Mouse (Mus musculus) embryonic facial prominence, embryonic 11.5 days (tissue): ENCODE results near the gene Pgghg. TPM values are rescaled to one million over a fixed set of nuclear protein-coding genes. Genes with fewer than 3 reads are reported as not detected.

Source experiments
- ATAC-seq: fragments of 200-750 bp; cut with Nextera tagmentation; replicated peaks from 2 replicates; pipeline ENCODE4 v1.8.0; 2017; ENCODE audit warnings: low read depth; ENCODE audit not compliant: insufficient number of reproducible peaks, low FRiP score, low TSS enrichment
- DNase-seq: peaks from one replicate; pipeline ENCODE4 v3.0.0-alpha.2; 2015; ENCODE audit warnings: low spot score
- H3K27ac ChIP-seq: fragments of 300-500 bp; sonication (generic); replicated peaks from 2 replicates; pipeline ENCODE4 v1.5.1; 2014; ENCODE audit warnings: mild to moderate bottlenecking, low read depth, low read length, control low read depth
- H3K27me3 ChIP-seq: fragments of 300-500 bp; sonication (generic); 2 replicates; pipeline ENCODE4 v1.6.1; 2014; ENCODE audit warnings: mild to moderate bottlenecking, low read length, moderate library complexity, mixed read lengths; ENCODE audit not compliant: control insufficient read depth, insufficient read depth
- H3K36me3 ChIP-seq: fragments of 300-500 bp; sonication (generic); replicated peaks from 2 replicates; pipeline ENCODE4 v1.6.1; 2014; ENCODE audit warnings: low read depth, mild to moderate bottlenecking, low read length, moderate library complexity, mixed read lengths; ENCODE audit not compliant: control insufficient read depth, insufficient read depth
- H3K4me1 ChIP-seq: fragments of 300-500 bp; sonication (generic); 2 replicates; pipeline ENCODE4 v1.6.1; 2014; ENCODE audit warnings: low read length, mixed read lengths; ENCODE audit not compliant: control insufficient read depth, insufficient read depth
- H3K4me2 ChIP-seq: fragments of 300-500 bp; sonication (generic); 2 replicates; pipeline ENCODE4 v1.6.1; 2014; ENCODE audit warnings: low read depth, mild to moderate bottlenecking, control low read depth, low read length, moderate library complexity
- H3K4me3 ChIP-seq: fragments of 300-500 bp; sonication (generic); 2 replicates; pipeline ENCODE4 v1.5.1; 2014; ENCODE audit warnings: low read depth, low read length, control low read depth
- H3K9ac ChIP-seq: fragments of 300-500 bp; sonication (generic); replicated peaks from 2 replicates; pipeline ENCODE4 v1.6.1; 2014; ENCODE audit warnings: mild to moderate bottlenecking, control low read depth, low read length
- H3K9me3 ChIP-seq: fragments of 300-500 bp; sonication (generic); replicated peaks from 2 replicates; pipeline ENCODE4 v1.6.1; 2016; ENCODE audit warnings: mild to moderate bottlenecking, low read length, inconsistent platforms, mixed read lengths; ENCODE audit not compliant: control insufficient read depth
- WGBS: fragments of 180-500 bp; shearing (Covaris S2); extraction: QIAGEN DNeasy Blood & Tissue Kit; methylation state at CpG from one replicate; pipeline ENCODE4 v1.1.7; 2014; 5-methylcytosine and 5-hydroxymethylcytosine counted together
- polyA plus RNA-seq: library from polyadenylated mRNA; unstranded; fragments of >200 nt; fragmentation: Nextera tagmentation; extraction: Ambion mirVana; gene quantifications from 2 replicates; pipeline ENCODE4 v1.2.1, GENCODE M21; 2014

Gene Pgghg
- polyA plus RNA-seq, 1 experiment from 2014 or later: 12.4 TPM

DNA sequence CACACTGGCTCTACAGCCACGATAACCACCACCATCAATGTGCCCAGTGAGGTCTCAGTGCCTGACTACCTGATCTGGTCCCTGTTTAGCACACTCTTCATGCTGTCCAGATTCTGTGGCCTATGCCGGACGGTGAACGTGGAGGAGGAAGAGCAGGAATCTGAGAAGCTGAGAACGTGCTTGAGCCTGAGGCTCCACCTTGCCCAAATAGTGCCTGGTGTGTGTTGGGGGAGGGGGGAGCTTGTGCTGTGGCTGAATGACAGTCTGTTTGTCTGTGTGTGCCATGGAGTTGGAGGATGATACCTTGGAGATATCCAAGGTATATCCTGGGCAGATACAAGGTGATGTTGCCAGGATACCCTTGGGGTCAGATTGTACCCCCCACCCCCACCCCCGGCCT is 49.0 kb downstream of the Pgghg start:
- Histone ChIP-seq H3K36me3 (no peaks in the 10 kb centered on the region), H3K27me3 (no peaks in the 10 kb centered on the region), H3K9me3 (no peaks in the 10 kb centered on the region), H3K27ac (no peak overlapping the region), H3K9ac (no peak overlapping the region), H3K4me1 (no peaks in the 10 kb centered on the region), H3K4me2 (no peak overlapping the region), H3K4me3 (no peak overlapping the region)
- no peak for ATAC-seq
- 49% methylated on average over 6 of the region's 6 CpGs for WGBS
- no peak for DNase-seq

DNA sequence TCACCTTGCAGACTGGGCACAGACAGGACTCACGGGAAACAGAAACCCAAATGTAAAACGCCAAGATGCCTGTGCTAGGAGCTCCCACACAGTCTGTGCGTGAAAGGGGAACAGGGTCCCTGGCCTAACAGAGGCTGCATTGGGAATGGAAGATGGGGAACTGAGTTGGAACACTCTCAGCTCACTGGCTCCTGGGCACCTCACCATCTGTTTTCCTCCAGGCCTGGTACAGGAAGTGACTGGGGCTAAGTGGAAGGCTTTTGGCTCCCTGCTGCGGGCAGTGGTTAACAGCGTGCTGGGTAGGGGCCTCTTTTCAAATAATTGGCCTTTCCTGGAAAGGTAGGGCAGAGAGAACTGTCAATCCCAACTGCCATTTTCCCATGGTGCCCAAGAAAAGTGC is 49.4 kb downstream of the Pgghg start:
- DNase-seq: no peak
- H3K4me3 ChIP-seq: no peak overlapping the region
- no peaks in the 10 kb centered on the region for H3K27me3 ChIP-seq
- no peak for ATAC-seq
- no peak overlapping the region for H3K27ac ChIP-seq
- no peaks in the 10 kb centered on the region for H3K9me3 ChIP-seq
- no peaks in the 10 kb centered on the region for H3K36me3 ChIP-seq
- no peak overlapping the region for H3K4me2 ChIP-seq
- 64% methylated on average over 5 of the region's 5 CpGs for WGBS
- no peaks in the 10 kb centered on the region for H3K4me1 ChIP-seq
- no peak overlapping the region for H3K9ac ChIP-seq

DNA sequence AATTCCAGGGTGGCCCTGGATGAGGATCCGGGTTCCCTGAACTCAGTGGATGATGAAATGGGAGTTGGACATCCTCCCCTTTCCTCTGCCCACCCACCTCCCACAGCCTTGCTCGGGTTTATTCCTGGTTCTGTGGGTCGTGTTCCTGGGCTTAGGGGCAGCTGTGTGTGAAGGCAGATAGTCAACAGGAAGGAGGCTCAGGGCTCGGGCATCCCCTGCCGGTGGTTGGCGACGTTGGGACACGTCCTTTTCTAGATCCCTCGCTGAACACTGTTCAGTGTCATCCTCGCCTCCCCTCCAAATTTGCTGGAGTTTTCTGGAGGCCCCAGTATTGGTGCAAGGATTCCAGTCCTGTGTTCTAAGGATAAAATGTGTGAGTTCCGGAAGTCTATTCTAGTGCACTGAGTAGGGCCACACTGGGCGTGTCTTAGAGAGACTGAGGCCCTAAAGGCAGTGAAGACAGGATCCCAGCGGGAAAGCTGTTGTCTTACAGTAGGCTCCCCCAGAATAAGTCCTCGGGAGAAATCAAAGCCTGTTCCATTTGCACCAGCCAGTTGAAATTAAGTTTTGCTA is 50.0 kb downstream of the Pgghg start:
- Histone ChIP-seq H3K27me3 (no peaks in the 10 kb centered on the region), H3K4me1 (no peaks in the 10 kb centered on the region), H3K27ac (no peak overlapping the region), H3K4me3 (no peak overlapping the region), H3K4me2 (no peak overlapping the region), H3K9me3 (no peaks in the 10 kb centered on the region), H3K9ac (no peak overlapping the region), H3K36me3 (no peaks in the 10 kb centered on the region)
- no peak for ATAC-seq
- WGBS: 89% methylated on average over 14 of the region's 14 CpGs
- DNase-seq: no peak

Other genes starting within 250 kb of the Pgghg start
- gene Olfr541, start 244.1 kb upstream of the Pgghg start, polyA plus RNA-seq: not detected in 2 replicates
- not detected in 2 replicates for gene Cyp2e1, start 177.7 kb upstream of the Pgghg start, polyA plus RNA-seq
- 0.14 and 0.38 TPM in 2 replicates for gene Syce1, start 153.5 kb upstream of the Pgghg start, polyA plus RNA-seq
- 3.5 and 3.6 TPM in 2 replicates for gene Zfp941, start 119.2 kb upstream of the Pgghg start, polyA plus RNA-seq
- gene Urah, start 106.4 kb upstream of the Pgghg start, polyA plus RNA-seq: 1.1 and 1.3 TPM in 2 replicates
- gene Scgb1c1, start 95.8 kb upstream of the Pgghg start, polyA plus RNA-seq: not detected in 2 replicates
- gene Odf3, start 93.6 kb upstream of the Pgghg start, polyA plus RNA-seq: not detected in 2 replicates
- not detected in 2 replicates for gene Gm45785, start 85.1 kb upstream of the Pgghg start, polyA plus RNA-seq
- gene Ric8a, start 84.4 kb upstream of the Pgghg start, polyA plus RNA-seq: 56.7 and 58.3 TPM in 2 replicates
- 22.9 and 31.8 TPM in 2 replicates for gene Bet1l, start 83.8 kb upstream of the Pgghg start, polyA plus RNA-seq
- gene Psmd13, start 59.4 kb upstream of the Pgghg start, polyA plus RNA-seq: 185 and 195 TPM in 2 replicates
- gene Sirt3, start 59.1 kb upstream of the Pgghg start, polyA plus RNA-seq: 17.1 and 19.3 TPM in 2 replicates
- not detected in 2 replicates for gene Cox8b, start 40.9 kb upstream of the Pgghg start, polyA plus RNA-seq
- gene Nlrp6, start 20.5 kb upstream of the Pgghg start, polyA plus RNA-seq: 0.07 TPM in 1 of 2 replicates, not detected in the other
- gene Ifitm5, start 8.9 kb downstream of the Pgghg start, polyA plus RNA-seq: 0.38 and 0.78 TPM in 2 replicates
- gene Gm45717, start 14.5 kb downstream of the Pgghg start, polyA plus RNA-seq: not detected in 2 replicates
- gene Ifitm2, start 14.6 kb downstream of the Pgghg start, polyA plus RNA-seq: 595 and 632 TPM in 2 replicates
- 19.9 and 20.1 TPM in 2 replicates for gene Ifitm1, start 25.8 kb downstream of the Pgghg start, polyA plus RNA-seq
- 29.8 and 36.5 TPM in 2 replicates for gene Ifitm3, start 69.4 kb downstream of the Pgghg start, polyA plus RNA-seq
- gene Ifitm6, start 76.5 kb downstream of the Pgghg start, polyA plus RNA-seq: not detected in 2 replicates
- gene Gm17387, start 87.7 kb downstream of the Pgghg start, polyA plus RNA-seq: not detected in 2 replicates
- gene B4galnt4, start 119.7 kb downstream of the Pgghg start, polyA plus RNA-seq: 15.8 and 19.4 TPM in 2 replicates
- gene Pkp3, start 136.8 kb downstream of the Pgghg start, polyA plus RNA-seq: 3.1 and 3.5 TPM in 2 replicates
- gene Sigirr, start 159.2 kb downstream of the Pgghg start, polyA plus RNA-seq: 1.6 and 1.8 TPM in 2 replicates
- 1.2 and 1.3 TPM in 2 replicates for gene Ano9, start 176.4 kb downstream of the Pgghg start, polyA plus RNA-seq
- gene Ptdss2, start 181.0 kb downstream of the Pgghg start, polyA plus RNA-seq: 67.3 and 69.6 TPM in 2 replicates
- 82.0 and 93.5 TPM in 2 replicates for gene Rnh1, start 231.5 kb downstream of the Pgghg start, polyA plus RNA-seq